Mouse (Mus musculus) liver, adult 2 months (tissue): ENCODE results near the gene Gfra1.

ENCODE experiments used
- CTCF ChIP-seq: fragments of 200-500 bp; IDR thresholded peaks from 2 replicates; pipeline ENCODE4 v1.5.1; 2011; ENCODE audit warnings: low read depth, low read length, control low read depth
- POLR2A ChIP-seq: fragments of 200-500 bp; IDR thresholded peaks from 2 replicates; pipeline ENCODE4 v1.6.1; 2011; ENCODE audit warnings: low read length, control low read depth; ENCODE audit not compliant: insufficient read depth; ENCODE audit errors: extremely low read depth

GRCm38 (mm10) chr19:58199679-58200078, 256.0 kb downstream of the Gfra1 start:
- TF ChIP-seq CTCF, result no peak
- TF ChIP-seq POLR2A, result no peak
